Mouse (Mus musculus): Measurements from ENCODE around the gene Nup107.

The Nup107 gene

DNA sequence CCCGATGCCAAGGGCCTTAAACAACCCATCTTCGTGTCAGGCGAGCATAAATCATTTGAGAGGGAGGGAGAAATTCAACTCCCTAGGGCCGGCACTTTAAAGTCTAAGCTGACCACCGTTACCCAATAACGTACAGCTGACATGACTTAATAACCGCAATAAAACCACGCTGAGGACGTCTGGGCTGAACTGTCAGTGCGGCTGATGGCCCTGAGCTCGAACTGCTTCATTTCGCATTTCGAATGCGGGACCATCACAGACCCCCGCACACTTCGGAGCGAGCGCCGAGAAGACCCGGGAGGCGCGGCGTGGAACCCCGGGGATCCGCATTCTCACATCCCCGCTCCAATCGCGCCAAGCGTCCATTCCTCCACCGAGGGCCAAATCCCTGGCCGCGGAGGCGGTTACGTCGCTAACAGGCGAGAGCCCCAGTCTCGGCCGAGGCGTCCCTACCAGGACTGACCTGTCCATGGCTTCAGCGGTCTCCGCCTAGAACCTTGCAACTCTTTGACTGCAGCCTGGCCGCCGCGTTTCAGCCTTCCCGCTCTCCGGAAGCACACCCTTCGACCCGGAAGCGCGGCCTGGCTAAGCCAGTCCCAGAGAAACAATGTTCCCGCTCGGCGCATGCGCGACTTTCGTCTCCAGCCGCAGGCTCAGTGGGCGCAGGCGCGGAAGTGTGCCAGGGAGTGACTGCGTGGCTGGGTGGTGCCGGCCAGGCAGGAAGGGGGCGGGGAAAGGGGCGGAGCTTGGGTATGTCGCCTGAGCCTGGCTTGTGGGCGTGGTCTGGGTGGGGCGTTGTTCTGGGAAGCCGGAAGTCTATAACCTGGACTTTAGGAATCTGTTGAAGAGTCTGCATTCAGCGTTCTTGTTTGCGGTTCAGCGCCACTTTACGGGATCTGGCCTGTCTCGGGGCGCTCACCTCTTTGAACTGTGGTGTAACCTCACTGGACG is at the start of gene Nup107:
Nup107 (minus strand) TSS at position 565 of the 951 bp plus-strand sequence.
- peak; percentile 100 for DNase-seq (ENCODE audit: low spot score)

DNA sequence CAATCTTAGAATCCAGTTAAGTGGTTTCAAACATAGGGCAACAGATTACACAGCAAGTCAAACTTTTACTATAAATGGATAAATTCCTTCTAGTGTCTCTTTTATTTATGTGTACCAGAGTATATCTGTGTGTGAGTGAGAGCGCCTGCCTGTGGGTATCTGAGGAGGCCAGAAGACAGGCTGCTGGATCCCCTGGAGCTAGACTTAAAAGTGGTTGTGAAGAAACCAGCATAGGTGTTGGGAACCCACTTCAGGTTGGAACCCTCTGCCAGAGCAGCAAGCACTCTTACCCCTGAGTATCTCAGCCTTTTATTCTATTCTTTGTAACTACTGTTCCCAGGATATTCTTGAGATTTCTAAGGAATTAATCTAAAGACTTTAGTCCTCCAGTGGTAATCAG is 49.3 kb upstream of the Nup107 start:
- DNase-seq (ENCODE audit: low spot score), result no peak

DNA sequence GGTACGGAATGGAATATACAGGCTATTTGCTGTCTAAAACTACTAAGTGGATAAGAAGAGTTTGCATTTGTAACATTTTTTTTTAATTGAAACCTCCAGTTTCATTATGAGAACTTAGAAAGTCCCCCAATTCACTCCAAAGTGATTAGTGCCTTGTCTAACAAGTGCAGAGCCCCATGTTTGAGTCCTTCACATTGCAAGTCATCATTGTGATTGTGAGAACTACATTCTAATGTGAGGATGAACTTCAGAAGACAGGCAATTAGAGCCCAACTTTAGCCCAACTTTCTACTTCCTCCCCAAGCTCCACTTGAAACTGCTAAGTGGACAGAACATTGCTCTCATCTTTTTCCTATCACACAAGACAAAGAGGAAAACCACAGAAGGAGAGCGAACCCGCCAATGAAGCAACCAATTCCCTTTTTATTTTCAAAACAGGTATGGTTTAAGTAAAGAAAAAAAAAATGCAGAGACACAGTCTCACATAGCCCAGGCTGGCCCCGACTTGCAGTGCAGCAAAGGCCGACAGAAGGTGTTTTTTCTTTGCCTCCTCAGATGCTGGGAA is 48.0 kb upstream of the Nup107 start:
- no peak for DNase-seq (ENCODE audit: low spot score)

DNA sequence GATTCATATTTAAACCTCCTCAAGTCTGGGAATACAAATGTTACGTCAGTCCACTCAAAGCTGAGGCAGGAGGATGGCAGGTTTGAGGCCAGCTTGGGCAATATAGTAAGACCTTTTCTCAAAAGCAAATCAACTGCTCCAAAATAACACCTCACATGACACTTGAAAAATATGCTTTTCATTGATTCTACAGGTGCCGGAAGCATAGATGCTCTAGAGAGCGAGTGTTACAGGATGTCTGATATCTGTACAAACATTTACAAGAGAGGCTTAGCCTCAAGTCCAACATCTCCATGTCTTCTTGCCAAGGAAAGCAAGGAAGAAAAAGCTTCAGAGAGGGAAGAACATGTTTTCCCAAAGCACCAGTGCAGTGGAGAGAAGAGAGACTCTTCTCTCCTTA is 47.2 kb upstream of the Nup107 start:
- DNase-seq (ENCODE audit: low spot score), result no peak

DNA sequence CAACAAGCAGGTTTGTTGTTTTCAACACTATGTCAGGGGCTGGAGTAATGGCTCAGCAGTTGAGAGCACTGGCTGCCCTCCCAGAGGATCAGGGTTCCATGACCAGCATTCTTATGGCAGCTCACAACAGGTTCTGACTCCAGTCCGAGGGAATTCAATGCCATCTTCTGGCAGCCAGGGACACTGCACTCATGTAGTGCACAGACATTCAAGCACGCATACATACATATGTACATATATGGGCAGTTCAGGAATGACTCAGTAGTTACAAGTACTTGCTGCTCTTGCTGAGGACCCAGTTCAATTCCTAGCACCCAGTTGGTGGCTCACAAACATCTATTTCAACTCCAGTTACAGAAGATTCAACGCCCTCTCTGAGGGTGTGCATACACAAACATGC is 46.4 kb upstream of the Nup107 start:
- no peak for DNase-seq (ENCODE audit: low spot score)

DNA sequence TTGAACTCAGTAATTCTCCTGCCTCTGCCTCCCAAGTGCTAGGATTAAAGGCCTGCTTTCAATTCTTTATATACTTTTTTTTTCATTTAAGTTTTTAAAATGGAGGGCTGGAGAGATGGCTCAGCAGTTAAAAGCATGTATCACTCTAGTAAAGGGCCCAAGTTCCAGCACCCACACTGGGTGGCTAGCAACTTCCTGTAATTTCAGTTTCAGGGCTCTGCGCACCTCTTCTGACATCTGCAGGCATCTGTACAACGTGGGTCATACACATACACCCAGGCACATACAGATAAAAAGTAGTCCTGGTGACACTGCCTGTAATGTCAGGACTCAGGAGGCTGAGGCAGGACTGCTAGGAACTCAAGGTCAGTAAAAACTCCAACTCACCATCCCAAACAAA is 43.8 kb upstream of the Nup107 start:
- no peak for DNase-seq (ENCODE audit: low spot score)

DNA sequence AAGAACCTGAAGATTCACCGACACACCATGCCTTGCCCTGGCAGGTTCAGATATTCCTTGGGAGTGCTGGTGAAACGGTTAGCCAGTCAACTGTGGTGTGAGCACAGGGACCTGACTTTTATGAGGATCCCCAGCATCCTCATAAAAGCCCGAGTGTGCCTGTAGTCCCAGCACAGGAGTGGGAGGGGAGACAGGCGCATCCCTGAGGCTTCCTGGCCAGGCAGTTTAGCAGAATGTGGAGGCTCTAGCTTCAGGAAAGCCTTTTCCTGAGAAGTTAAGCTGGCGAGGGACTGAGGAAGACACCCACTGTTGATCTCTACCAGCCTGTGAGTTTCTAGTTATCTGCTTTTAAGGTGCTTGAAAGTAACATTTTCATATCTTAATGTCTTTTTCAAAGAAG is 42.9 kb upstream of the Nup107 start:
- DNase-seq (ENCODE audit: low spot score), result no peak

DNA sequence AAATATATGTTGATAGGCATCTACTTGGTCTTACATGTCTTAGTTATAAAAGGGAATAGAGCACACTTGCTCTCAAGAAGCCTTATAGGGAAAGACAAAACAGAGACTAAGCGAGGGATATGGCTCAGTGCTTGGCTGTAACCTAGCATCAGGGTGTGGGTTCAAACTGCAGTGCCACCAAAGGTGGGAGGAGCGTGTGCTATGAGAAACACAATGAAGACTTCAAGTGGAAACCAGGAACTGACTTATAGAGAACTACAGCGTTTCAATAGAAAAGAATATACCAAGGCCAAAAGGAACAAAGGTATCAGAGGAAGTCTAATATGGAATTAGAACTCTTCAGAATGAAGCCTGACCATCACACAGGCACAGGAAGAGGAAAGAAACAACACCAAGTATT is 38.3 kb upstream of the Nup107 start:
- DNase-seq (ENCODE audit: low spot score), result no peak

DNA sequence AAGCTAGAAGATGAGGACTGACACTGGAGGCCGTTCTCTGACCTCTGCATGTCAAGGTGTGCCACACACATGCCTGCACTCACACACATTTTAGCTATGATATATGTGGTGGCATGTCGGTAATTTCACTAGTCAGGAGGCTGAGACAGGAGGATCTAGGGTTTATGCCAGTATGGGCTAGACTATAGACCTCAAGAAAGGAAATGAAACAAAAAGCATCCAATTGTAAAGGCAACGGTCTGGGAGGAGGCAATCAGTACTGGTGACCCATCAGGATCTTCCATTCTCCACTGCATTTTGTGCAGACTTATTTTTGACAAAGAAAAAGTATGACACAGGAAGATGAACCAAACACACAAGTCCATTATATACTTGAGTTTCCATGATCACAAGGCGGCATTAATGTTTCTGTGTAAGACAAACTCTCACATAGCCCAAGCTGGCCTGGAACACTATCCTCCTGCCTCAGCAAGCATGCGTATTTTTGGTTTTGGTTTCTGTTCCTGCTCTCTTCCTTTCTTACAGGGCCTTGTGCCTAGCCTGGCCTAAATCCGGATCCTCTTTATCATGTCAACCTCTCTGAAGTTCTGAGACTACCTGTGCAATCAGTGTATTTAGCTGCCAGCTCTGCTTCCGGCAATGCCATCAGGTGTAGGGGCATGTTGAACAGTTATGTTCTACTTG is 37.1 kb upstream of the Nup107 start:
- no peak for DNase-seq (ENCODE audit: low spot score)

DNA sequence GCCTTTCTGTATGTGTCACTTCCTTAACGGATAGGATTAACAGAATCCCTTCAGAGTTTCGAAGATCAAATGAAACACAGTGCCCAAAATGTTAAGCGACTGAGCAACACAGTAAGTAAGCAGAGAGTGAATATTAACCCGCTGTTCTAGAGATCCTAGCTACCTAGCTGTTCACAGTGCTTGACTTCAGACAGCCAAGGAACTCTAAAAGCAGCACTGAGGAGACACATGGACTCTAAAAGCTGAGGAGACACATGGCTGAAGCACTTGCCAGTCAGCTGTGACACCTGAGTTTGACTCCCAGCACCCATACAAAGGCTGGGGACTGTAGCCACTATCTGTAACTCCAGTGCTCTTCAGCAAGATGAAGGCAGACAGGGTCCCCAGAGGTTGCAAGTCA is 36.5 kb upstream of the Nup107 start:
- DNase-seq (ENCODE audit: low spot score), result no peak

DNA sequence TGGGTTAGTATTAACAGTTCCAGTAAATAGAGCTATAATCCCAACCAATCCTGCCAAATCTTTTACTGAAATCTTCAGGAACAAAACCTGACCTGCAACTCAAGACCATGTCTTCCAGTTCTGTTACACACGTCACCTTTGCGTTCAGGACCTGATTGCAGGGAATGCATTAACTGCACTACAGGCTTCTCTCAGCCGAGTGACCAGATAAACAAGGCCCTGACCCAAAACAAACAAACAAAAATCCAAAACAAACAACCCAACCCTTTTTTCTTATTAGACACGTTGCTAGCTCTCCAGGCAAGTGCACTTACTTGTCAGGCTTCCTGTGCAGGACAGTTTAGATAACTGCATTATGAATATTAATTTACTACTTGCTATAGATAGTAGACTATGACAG is 36.0 kb upstream of the Nup107 start:
- DNase-seq (ENCODE audit: low spot score), result no peak

DNA sequence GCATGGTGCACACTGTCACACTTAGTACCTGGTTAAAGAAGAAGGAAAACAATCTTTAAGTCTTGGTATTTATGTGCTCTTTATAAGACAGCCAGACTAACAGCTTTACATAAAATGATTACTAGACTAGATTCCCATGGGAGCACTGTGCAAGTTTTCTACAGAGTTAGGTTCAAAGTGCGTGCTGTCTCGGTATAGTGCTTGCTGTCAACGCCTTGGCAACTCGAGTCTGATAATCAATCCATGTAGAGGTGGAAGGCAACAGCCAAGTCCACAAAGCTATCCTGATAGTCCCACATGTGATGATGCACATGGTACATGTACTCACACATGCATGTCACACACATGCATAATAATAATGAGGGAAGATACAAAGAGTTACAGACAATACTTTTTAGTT is 32.1 kb upstream of the Nup107 start:
- DNase-seq (ENCODE audit: low spot score), result no peak

DNA sequence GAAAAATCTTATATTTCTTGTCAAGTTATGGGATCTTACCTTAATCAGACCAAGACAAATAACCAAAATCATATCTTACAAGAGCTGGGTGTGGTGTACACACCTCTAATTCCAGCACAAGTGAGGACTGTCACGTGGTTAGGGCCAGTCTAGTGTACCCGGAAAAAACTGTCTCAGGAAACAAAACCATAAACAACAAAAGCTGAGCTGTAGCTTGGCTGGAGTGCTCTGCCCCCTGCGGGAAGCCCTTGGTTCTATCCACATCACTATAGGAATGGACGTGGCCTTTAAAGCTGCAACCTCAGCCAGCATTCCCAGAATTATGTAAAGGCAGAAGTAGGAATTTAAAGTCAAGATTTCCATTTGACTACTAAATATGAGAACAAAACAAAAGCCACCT is 31.6 kb upstream of the Nup107 start:
- DNase-seq (ENCODE audit: low spot score), result no peak

DNA sequence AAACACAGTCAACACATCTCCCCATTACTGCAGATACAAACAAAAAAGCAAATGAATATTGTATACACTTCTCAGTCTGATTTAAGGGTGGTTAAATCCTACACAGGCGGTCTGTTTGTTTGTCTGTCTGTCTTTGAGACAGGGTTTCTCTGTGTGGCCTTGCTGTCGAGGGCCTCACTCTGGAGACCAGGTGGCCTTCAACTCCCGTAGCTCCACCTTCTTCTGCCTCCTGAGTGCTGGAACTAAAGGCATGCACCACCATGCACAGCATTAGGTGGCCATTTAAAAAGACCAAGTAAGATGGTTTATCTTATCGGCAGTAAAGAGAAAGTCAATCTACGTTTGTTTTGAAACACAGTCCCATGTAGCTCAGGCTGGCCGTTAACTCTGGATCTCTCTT is 30.8 kb upstream of the Nup107 start:
- DNase-seq (ENCODE audit: low spot score), result no peak

DNA sequence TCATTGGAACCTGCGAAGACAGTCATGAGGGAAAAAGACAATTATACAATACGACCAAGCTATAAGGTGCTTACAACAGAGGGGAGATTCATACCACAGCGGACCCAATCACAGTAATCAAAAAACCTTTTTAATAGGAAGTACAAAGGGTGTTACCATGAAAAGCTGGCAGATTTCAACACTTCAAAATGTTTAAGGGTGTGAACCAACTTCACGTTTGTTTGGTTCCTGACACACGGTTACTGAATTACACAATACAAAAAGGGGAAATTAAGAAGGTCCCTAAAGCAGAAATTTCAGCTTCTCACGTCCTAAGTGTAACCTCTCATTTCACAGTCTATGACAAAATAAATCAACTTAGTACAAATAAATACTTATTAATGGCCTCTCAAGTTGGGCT is 26.1 kb upstream of the Nup107 start:
- no peak for DNase-seq (ENCODE audit: low spot score)

DNA sequence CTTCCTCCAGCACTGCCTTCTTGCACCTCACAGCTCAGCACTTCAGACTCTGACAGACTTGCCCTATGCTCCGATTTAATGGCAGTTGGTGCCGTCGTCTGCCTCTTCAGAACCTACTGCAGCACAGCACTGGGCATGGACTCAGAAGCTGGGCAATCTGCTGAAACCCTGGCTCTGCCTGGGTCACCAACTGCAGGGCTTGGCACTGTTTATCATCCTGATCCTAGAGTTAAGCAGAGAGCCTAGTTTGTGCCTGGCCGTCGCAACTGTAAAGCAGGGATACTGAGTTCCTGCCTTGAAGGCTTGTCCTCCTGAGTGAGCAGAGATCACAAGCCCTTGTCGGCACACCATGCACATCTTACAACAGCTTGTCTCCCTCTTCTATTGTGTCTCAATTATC is 24.2 kb upstream of the Nup107 start:
- DNase-seq (ENCODE audit: low spot score), result no peak

DNA sequence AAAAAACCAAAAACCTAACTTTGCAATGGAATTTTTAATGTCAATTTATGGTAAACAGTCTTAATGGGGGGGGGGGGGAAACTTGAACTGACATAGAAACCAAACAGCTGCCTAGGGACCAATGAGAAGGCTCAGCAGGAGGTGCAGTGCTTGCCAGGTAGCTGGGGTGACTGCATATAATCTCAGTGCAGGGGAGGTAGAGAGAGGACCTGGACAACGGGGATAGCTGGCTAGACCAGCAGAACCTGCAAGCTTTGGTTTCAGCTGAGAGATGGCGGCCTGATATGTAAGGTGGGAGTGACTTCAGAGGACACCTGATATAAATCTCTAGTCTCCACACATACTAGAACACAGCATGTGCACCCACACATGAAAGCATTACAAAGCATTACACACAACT is 20.0 kb upstream of the Nup107 start:
- no peak for DNase-seq (ENCODE audit: low spot score)

DNA sequence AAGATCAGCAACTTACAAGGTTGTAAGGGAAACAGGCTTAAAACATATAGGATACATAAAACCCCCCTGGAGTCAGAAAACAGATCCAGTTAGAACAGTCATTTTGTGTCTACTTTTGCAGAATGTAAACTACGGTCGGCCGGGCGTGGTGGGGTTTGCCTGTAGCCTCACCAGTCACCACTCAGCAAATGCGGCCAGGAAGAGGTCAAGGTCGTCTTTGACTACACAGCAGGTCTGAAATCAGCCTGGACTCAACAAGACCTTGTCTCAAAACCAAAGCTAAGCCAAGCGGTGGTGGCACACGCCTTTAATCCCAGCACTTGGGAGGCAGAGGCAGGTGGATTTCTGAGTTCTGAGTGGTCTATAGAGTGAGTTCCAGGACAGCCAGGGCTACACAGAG is 19.1 kb upstream of the Nup107 start:
- DNase-seq (ENCODE audit: low spot score), result no peak

DNA sequence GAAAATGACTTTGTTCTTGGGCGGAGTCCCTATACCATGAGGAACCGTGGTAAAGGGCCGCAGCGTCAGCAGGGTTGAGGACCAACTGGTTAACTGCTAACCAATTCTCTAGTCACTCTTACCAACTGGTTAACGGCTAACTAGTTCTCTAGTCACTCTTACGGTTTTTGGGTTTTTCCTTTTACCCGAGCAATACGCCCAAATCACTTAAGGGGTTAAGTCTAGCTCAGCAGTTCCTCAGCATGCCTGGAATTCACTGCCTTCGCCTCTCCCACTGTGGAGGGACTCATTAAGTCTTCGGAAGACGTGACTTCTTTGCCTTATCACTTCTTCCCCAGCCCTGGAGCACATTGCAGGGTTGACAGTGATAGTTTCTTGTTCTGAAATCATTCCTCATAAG is 18.0 kb upstream of the Nup107 start:
- DNase-seq (ENCODE audit: low spot score), result no peak

DNA sequence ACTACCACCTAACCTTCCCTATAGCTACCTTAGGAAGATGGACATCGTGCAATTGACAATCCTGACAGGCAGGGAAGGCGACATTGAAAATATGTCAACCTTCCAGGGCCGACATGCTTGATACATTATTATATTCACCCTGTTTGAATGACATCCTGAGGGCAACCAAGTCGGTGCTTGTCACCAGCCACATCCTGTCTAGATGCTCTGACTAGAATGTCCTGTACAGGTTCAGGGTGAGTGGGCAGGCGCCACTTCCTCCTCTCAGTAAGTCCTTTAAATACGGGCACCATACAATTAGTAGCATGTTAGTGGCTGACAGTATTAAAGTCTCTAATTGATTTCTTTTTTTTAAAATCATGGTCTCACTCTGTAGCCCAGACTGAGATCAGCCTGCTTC is 15.6 kb upstream of the Nup107 start:
- no peak for DNase-seq (ENCODE audit: low spot score)

DNA sequence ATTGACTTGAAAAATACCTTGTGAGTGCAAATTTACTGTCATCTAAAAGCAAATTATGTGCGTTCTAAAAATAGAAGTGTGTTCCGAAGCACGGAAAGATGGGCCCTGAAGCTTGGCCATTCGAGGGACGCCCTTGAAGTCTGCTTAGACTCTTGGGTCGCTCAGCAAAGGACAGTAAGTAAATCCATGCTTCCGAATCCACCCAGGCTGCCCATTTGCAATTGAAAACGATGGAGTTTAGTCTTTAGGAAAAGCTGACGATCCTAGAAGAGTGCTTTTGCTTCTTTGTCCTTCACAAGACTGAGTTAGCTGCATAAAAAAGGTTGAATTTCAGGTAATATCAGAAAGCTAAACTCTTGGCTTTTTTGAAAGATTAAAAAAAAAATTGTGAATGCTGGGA is 13.4 kb upstream of the Nup107 start:
- DNase-seq (ENCODE audit: low spot score), result no peak

DNA sequence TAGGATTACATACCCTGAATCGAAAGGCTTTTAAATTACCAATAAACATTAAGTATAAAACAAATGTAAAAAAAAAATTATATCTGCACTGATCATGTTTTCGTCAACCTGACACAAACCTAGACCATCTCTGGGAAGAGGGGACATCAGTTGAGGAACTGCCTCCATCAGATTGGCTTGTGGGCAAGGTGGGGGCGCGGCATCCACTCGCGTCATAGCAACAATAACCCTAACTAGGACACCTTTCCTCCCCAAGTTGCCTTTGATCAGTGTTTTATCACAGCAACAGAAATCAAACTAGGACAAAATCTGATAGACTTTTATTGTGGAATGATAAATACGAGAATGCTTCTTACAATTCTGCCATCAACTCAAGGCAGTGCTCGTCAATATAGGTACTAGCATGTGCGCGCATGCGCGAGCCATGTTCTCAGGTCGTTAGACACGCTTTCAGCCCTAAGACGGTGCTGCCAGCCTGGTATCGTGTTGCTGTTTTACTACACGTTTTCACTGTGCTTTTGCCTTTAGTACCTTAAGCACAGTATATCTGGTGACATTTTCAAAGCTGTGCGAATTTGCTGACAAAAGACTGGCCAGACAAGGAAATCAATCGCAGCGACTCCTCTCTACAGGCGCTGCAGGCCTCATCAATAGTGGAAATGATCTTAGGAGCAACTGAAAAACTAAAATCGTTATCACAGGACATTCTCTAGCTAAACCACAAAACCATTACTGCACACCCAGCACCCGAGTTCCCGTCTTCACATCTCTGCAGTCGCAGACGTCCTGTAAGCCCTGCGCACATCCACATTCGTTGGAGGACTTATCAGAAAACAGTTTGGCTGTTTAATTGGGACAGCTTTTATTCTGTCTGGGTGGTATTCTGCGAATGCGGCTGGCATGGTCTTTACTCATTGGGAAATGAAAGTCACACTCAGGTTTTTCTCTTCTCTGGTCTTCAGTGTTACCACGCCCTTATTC is 11.7 kb upstream of the Nup107 start:
- no peak for DNase-seq (ENCODE audit: low spot score)
